Mouse (Mus musculus): ENCODE results near the gene Tor2a. TPM values are rescaled to one million over a fixed set of nuclear protein-coding genes. Genes with fewer than 3 reads are reported as not detected.

The Tor2a gene
- total and polyA plus RNA-seq, 3 experiments, result 54.7 to 62.2 TPM; not detected in 1

DNA sequence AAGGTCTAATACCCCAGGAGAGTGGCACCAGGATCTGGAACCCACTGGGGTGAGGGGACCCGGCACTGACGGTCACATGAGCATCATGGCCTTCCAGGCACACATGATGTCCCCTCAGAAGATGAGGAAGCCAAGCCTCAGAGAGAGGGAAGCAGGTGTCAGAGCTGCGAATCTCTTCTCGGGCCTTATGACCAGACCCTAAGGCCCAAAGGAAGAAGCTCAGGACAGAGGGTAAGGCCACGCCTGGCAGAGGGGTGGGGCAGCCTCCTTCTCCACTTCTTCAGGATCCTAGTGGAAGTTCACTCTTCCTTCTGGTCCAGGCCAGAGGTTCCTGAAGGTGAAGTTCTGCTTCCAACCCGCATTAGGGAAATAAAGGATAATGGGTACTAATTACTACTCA lies 24.3 kb upstream of the Tor2a start:
- no peaks in the 10 kb centered on the region for H3K36me3 ChIP-seq (ENCODE audit: control insufficient read depth in 1 of 2, insufficient read depth in 2 of 2, low read length in 2 of 2)
- H3K27me3 ChIP-seq (ENCODE audit: control insufficient read depth in 1 of 2, insufficient read depth in 2 of 2, low read length in 2 of 2), result no peaks in the 10 kb centered on the region; a peak in 1 of 4 replicates
- no peak overlapping the region for H3K27ac ChIP-seq (ENCODE audit: control insufficient read depth, low read depth, low read length)
- no peak for DNase-seq (ENCODE audit: low read depth, low spot score)
- TF ChIP-seq ZNF384 (IDR thresholded peaks at IDR 0.05; ENCODE audit: low read depth, low read length), result no peak
- no peak for TF ChIP-seq GATA1 (IDR thresholded peaks at IDR 0.05; ENCODE audit: low read depth, low read length)
- no peak for TF ChIP-seq POLR2AphosphoS5 (IDR thresholded peaks at IDR 0.05; ENCODE audit: borderline replicate concordance, low read depth, low read length)
- TF ChIP-seq JUND (IDR thresholded peaks at IDR 0.05; ENCODE audit: low read depth, low read length), result no peak
- TF ChIP-seq CTCF (IDR thresholded peaks at IDR 0.05 in 2 of 3, conservative IDR thresholded peaks at IDR 0.05 in 1 of 3; ENCODE audit: control insufficient read depth in 1 of 3, insufficient read depth in 1 of 3, low read depth in 2 of 3, low read length in 3 of 3, poor library complexity in 1 of 3, severe bottlenecking in 1 of 3), result no peak
- no peak for TF ChIP-seq RAD21 (IDR thresholded peaks at IDR 0.05; ENCODE audit: low read depth, low read length)
- TF ChIP-seq EP300 (IDR thresholded peaks at IDR 0.05; ENCODE audit: low read depth in 1 of 2, low read length in 2 of 2), result no peak
- no peak for TF ChIP-seq BHLHE40 (IDR thresholded peaks at IDR 0.05; ENCODE audit: borderline replicate concordance, low read depth, low read length)
- no peak for TF ChIP-seq ZKSCAN1 (IDR thresholded peaks at IDR 0.05; ENCODE audit: low read depth, low read length)
- no peak for TF ChIP-seq POLR2AphosphoS2 (IDR thresholded peaks at IDR 0.05; ENCODE audit: low read length)
- TF ChIP-seq ETS1 (IDR thresholded peaks at IDR 0.05; ENCODE audit: low read depth, low read length), result no peak
- no peak for TF ChIP-seq SMC3 (IDR thresholded peaks at IDR 0.05; ENCODE audit: low read depth, low read length)
- no peak for TF ChIP-seq ZC3H11A (IDR thresholded peaks at IDR 0.05; ENCODE audit: low read depth, low read length)
- TF ChIP-seq TCF12 (IDR thresholded peaks at IDR 0.05; ENCODE audit: low read depth, low read length), result no peak
- no peaks in the 10 kb centered on the region for H3K9me3 ChIP-seq (replicated peaks; ENCODE audit: insufficient read depth, low read length)
- H3K9ac ChIP-seq (ENCODE audit: control insufficient read depth, low read depth, low read length, poor library complexity, severe bottlenecking), result no peak overlapping the region
- H3K4me1 ChIP-seq (ENCODE audit: control insufficient read depth in 1 of 2, insufficient read depth in 2 of 2, low read length in 2 of 2), result no peaks in the 10 kb centered on the region
- no peak overlapping the region for H3K4me3 ChIP-seq (ENCODE audit: control insufficient read depth in 1 of 2, insufficient read depth in 1 of 2, low read depth in 2 of 2, low read length in 2 of 2)
- no peaks in the 10 kb centered on the region for H3K79me2 ChIP-seq (ENCODE audit: control insufficient read depth, insufficient read depth, low read length, poor library complexity)

GRCm38 (mm10) chr2:32734480-32734879 lies 22.6 kb upstream of the Tor2a start:
- Histone ChIP-seq H3K4me1 (ENCODE audit: control insufficient read depth in 1 of 2, insufficient read depth in 2 of 2, low read length in 2 of 2) (no peaks in the 10 kb centered on the region), H3K27me3 (ENCODE audit: control insufficient read depth in 1 of 2, insufficient read depth in 2 of 2, low read length in 2 of 2) (peaks cover 0 to 3% of the 10 kb centered on the region in 2 experiments; a peak in 2 of 4 replicates), H3K36me3 (ENCODE audit: control insufficient read depth in 1 of 2, insufficient read depth in 2 of 2, low read length in 2 of 2) (no peaks in the 10 kb centered on the region), H3K4me3 (ENCODE audit: control insufficient read depth in 1 of 2, insufficient read depth in 1 of 2, low read depth in 2 of 2, low read length in 2 of 2) (no peak overlapping the region), H3K9me3 (replicated peaks; ENCODE audit: insufficient read depth, low read length) (no peaks in the 10 kb centered on the region), H3K9ac (ENCODE audit: control insufficient read depth, low read depth, low read length, poor library complexity, severe bottlenecking) (no peak overlapping the region), H3K79me2 (ENCODE audit: control insufficient read depth, insufficient read depth, low read length, poor library complexity) (no peaks in the 10 kb centered on the region), H3K27ac (ENCODE audit: control insufficient read depth, low read depth, low read length) (no peak overlapping the region)
- TF ChIP-seq KAT2A (conservative IDR thresholded peaks at IDR 0.05; ENCODE audit: low read depth, low read length), result no peak
- DNase-seq (ENCODE audit: low read depth, low spot score), result no peak

DNA sequence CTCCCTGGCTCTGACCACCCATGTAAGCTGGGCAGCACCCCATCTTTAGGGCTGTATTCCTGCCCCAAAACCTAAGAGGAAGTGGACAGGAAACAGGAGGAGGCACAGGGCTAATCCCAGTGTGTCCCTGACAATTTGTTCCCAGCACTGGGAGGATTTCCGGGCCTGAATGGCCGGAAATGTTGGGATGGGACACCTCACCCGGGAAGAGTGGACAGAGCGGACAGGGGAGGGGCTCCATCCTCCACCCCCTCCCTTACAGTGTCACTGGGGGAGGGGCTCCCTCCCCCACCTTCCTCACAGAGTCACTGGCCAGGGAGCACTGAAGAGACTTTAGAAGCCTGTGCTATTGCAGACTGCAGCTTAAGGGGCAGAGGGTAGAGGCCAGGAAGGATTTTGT lies 22.1 kb upstream of the Tor2a start:
- Histone ChIP-seq H3K9me3 (replicated peaks; ENCODE audit: insufficient read depth, low read length) (no peaks in the 10 kb centered on the region), H3K27ac (ENCODE audit: control insufficient read depth, low read depth, low read length) (no peak overlapping the region), H3K79me2 (ENCODE audit: control insufficient read depth, insufficient read depth, low read length, poor library complexity) (no peaks in the 10 kb centered on the region), H3K36me3 (ENCODE audit: control insufficient read depth in 1 of 2, insufficient read depth in 2 of 2, low read length in 2 of 2) (no peaks in the 10 kb centered on the region), H3K9ac (ENCODE audit: control insufficient read depth, low read depth, low read length, poor library complexity, severe bottlenecking) (no peak overlapping the region), H3K27me3 (ENCODE audit: control insufficient read depth in 1 of 2, insufficient read depth in 2 of 2, low read length in 2 of 2) (peaks cover 0 to 3% of the 10 kb centered on the region in 2 experiments; a peak in 2 of 4 replicates), H3K4me1 (ENCODE audit: control insufficient read depth in 1 of 2, insufficient read depth in 2 of 2, low read length in 2 of 2) (no peaks in the 10 kb centered on the region), H3K4me3 (ENCODE audit: control insufficient read depth in 1 of 2, insufficient read depth in 1 of 2, low read depth in 2 of 2, low read length in 2 of 2) (no peak overlapping the region)
- no peak for TF ChIP-seq MAFK (IDR thresholded peaks at IDR 0.05; ENCODE audit: borderline replicate concordance, low read depth, low read length)
- DNase-seq (ENCODE audit: low read depth, low spot score), result no peak
